Mouse (Mus musculus) forebrain, embryonic 14.5 days (tissue): Measurements from ENCODE around the gene Eif3k. TPM values are rescaled to one million over a fixed set of nuclear protein-coding genes. Genes with fewer than 3 reads are reported as not detected.
A peak's percentile ranks its signal among the peaks of the same experiment; 100 is the strongest.

ENCODE experiments used
- ATAC-seq: fragments of 200-750 bp; cut with Nextera tagmentation; 2 replicates; pipeline ENCODE4 v1.8.0; 2017; ENCODE audit warnings: mild to moderate bottlenecking, moderate library complexity
- DNase-seq: peaks from one replicate; pipeline ENCODE4 v3.0.0-alpha.2; 2015; ENCODE audit warnings: low spot score
- H3K27ac ChIP-seq: fragments of 300-500 bp; sonication (generic); 2 replicates; pipeline ENCODE4 v1.5.1; 2014; ENCODE audit warnings: low read depth, mild to moderate bottlenecking, control low read depth, low read length, moderate library complexity
- H3K27me3 ChIP-seq: fragments of 300-500 bp; sonication (generic); replicated peaks from 2 replicates; pipeline ENCODE4 v1.6.1; 2014; ENCODE audit warnings: low read length, control low read depth, mixed read lengths; ENCODE audit not compliant: control insufficient read depth, insufficient read depth
- H3K36me3 ChIP-seq: fragments of 300-500 bp; sonication (generic); 2 replicates; pipeline ENCODE4 v1.6.1; 2014; ENCODE audit warnings: low read length, control low read depth; ENCODE audit not compliant: control insufficient read depth, insufficient read depth
- H3K4me1 ChIP-seq: fragments of 300-500 bp; sonication (generic); 2 replicates; pipeline ENCODE4 v1.6.1; 2014; ENCODE audit warnings: antibody characterized with exemption, low read length, control low read depth; ENCODE audit not compliant: control insufficient read depth, insufficient read depth
- H3K4me2 ChIP-seq: fragments of 300-500 bp; sonication (generic); 2 replicates; pipeline ENCODE4 v1.6.1; 2014; ENCODE audit warnings: mild to moderate bottlenecking, control low read depth, low read length
- H3K4me3 ChIP-seq: fragments of 300-500 bp; sonication (generic); 2 replicates; pipeline ENCODE4 v1.5.1; 2014; ENCODE audit warnings: low read depth, low read length, control low read depth
- H3K9ac ChIP-seq: fragments of 300-500 bp; sonication (generic); 2 replicates; pipeline ENCODE4 v1.6.1; 2014; ENCODE audit warnings: mild to moderate bottlenecking, low read length, control low read depth, moderate library complexity
- H3K9me3 ChIP-seq: fragments of 300-500 bp; sonication (generic); replicated peaks from 2 replicates; pipeline ENCODE4 v1.6.1; 2016; ENCODE audit warnings: low read length, control low read depth, mixed read lengths; ENCODE audit not compliant: control insufficient read depth
- WGBS: fragments of 180-500 bp; shearing (Covaris S2); extraction: QIAGEN DNeasy Blood & Tissue Kit; methylation state at CpG from one replicate; pipeline ENCODE4 v1.1.7; 2014; 5-methylcytosine and 5-hydroxymethylcytosine counted together
- polyA plus RNA-seq: library from polyadenylated mRNA; unstranded; fragments of >200 nt; fragmentation: Nextera tagmentation; extraction: Ambion mirVana; gene quantifications from 2 replicates; pipeline ENCODE4 v1.2.1, GENCODE M21; 2014

Gene Eif3k
- polyA plus RNA-seq, 1 experiment from 2014 or later: 412 TPM

- H3K4me1 ChIP-seq: peaks cover 2% of the 10 kb centered on the region; the same call in 1 of the 2 replicates
- H3K4me2 ChIP-seq: no peak overlapping the region
- H3K4me3 ChIP-seq: no peak overlapping the region
- no peaks in the 10 kb centered on the region for H3K9me3 ChIP-seq
- H3K27ac ChIP-seq: no peak overlapping the region
- 75% methylated on average over 4 of the region's 5 CpGs for WGBS
- DNase-seq: no peak
- no peak for ATAC-seq
- H3K27me3 ChIP-seq: no peaks in the 10 kb centered on the region
- no peak overlapping the region for H3K9ac ChIP-seq
- H3K36me3 ChIP-seq: peaks cover 8% of the 10 kb centered on the region
Observed at GRCm38 (mm10) chr7:28966181-28966580, 15.5 kb downstream of the Eif3k start.

GRCm38 (mm10) chr7:28965346-28965840 is 16.3 kb downstream of the Eif3k start:
- Histone ChIP-seq H3K9me3 (no peaks in the 10 kb centered on the region), H3K27ac (no peak overlapping the region), H3K27me3 (no peaks in the 10 kb centered on the region), H3K4me3 (no peak overlapping the region), H3K4me2 (no peak overlapping the region), H3K36me3 (peaks cover 5% of the 10 kb centered on the region; the same call in 1 of the 2 replicates), H3K4me1 (peaks cover 10% of the 10 kb centered on the region), H3K9ac (no peak overlapping the region)
- DNase-seq (no peak), ATAC-seq (no peak)
- WGBS: 85% methylated on average over 5 of the region's 5 CpGs

GRCm38 (mm10) chr7:28963399-28963923 is 18.2 kb downstream of the Eif3k start:
- Histone ChIP-seq H3K4me2 (no peak overlapping the region), H3K27me3 (no peaks in the 10 kb centered on the region), H3K36me3 (no peaks in the 10 kb centered on the region), H3K4me1 (peaks cover 30% of the 10 kb centered on the region), H3K4me3 (no peak overlapping the region), H3K9ac (no peak overlapping the region), H3K9me3 (no peaks in the 10 kb centered on the region), H3K27ac (no peak overlapping the region)
- ATAC-seq (no peak), DNase-seq (no peak)
- WGBS: 81% methylated on average over 3 of the region's 3 CpGs

- WGBS: under 1% methylated on average over 76 of the region's 76 CpGs
- peak within 1 kb of the TSS; percentile 83 for H3K4me2 ChIP-seq
Observed at GRCm38 (mm10) chr7:28961927-28962670, 19.6 kb downstream of the Eif3k start, which contains the start of gene Actn4. Actn4 (minus strand) TSS chr7:28962340.

GRCm38 (mm10) chr7:28961584-28961926 is 20.1 kb downstream of the Eif3k start:
- Histone ChIP-seq H3K4me3 (peak overlapping the region; percentile 95), H3K27me3 (no peaks in the 10 kb centered on the region), H3K36me3 (no peaks in the 10 kb centered on the region), H3K9me3 (no peaks in the 10 kb centered on the region), H3K4me1 (peaks cover 32% of the 10 kb centered on the region), H3K9ac (peak overlapping the region; percentile 95), H3K27ac (peak overlapping the region; percentile 82), H3K4me2 (peak overlapping the region; percentile 83)
- DNase-seq: no peak
- under 1% methylated on average over 7 of the region's 7 CpGs for WGBS
- ATAC-seq: no peak

More at GRCm38 (mm10) chr7:28961927-28962670, 19.6 kb downstream of the Eif3k start, which contains the start of gene Actn4:
- no peaks in the 10 kb centered on the region for H3K36me3 ChIP-seq
- peak within 1 kb of the TSS; percentile 95 for H3K9ac ChIP-seq
- H3K4me3 ChIP-seq: peak within 1 kb of the TSS; percentile 95
- H3K9me3 ChIP-seq: no peaks in the 10 kb centered on the region
- H3K4me1 ChIP-seq: peaks cover 32% of the 10 kb centered on the region
- H3K27me3 ChIP-seq: no peaks in the 10 kb centered on the region
- peak within 1 kb of the TSS; percentile 82 for H3K27ac ChIP-seq
- DNase-seq: peak; percentile 99
- peak; percentile 95 for ATAC-seq

GRCm38 (mm10) chr7:28960354-28961046 is 21.2 kb downstream of the Eif3k start:
- 38% methylated on average over 9 of the region's 9 CpGs for WGBS
- H3K9ac ChIP-seq: peak overlapping the region; percentile 95
- peaks cover 32% of the 10 kb centered on the region for H3K4me1 ChIP-seq
- no peak overlapping the region for H3K27ac ChIP-seq
- H3K4me3 ChIP-seq: peak overlapping the region; percentile 95
- DNase-seq (no peak), ATAC-seq (no peak)
- no peaks in the 10 kb centered on the region for H3K9me3 ChIP-seq
- H3K4me2 ChIP-seq: peak overlapping the region; percentile 83
- H3K27me3 ChIP-seq: no peaks in the 10 kb centered on the region
- no peaks in the 10 kb centered on the region for H3K36me3 ChIP-seq

GRCm38 (mm10) chr7:28959505-28960045 is 22.1 kb downstream of the Eif3k start:
- Histone ChIP-seq H3K4me1 (peaks cover 34% of the 10 kb centered on the region), H3K9me3 (no peaks in the 10 kb centered on the region), H3K4me3 (0 out of 2 replicates have a peak overlapping the region, but pooled peaks have one; percentile 95), H3K9ac (peak overlapping the region; percentile 41; the same call in 1 of the 2 replicates), H3K4me2 (peak overlapping the region; percentile 83), H3K27me3 (no peaks in the 10 kb centered on the region), H3K36me3 (no peaks in the 10 kb centered on the region), H3K27ac (no peak overlapping the region)
- DNase-seq (no peak), ATAC-seq (no peak)
- 49% methylated on average over 6 of the region's 6 CpGs for WGBS

- H3K27me3 ChIP-seq: no peaks in the 10 kb centered on the region
- 63% methylated on average over 1 of the region's 1 CpGs for WGBS
- no peaks in the 10 kb centered on the region for H3K36me3 ChIP-seq
- DNase-seq (no peak), ATAC-seq (no peak)
- no peak overlapping the region for H3K4me3 ChIP-seq
- H3K27ac ChIP-seq: no peak overlapping the region
- no peak overlapping the region for H3K9ac ChIP-seq
- H3K9me3 ChIP-seq: no peaks in the 10 kb centered on the region
- peaks cover 37% of the 10 kb centered on the region for H3K4me1 ChIP-seq
- H3K4me2 ChIP-seq: no peak overlapping the region
Observed at GRCm38 (mm10) chr7:28958770-28959169, 22.9 kb downstream of the Eif3k start.
